Comparison of ENCODE assay signal across 7 mouse cellular contexts in genomic region chr12:59012710-59013091, GRCm38 (mm10). TPM values are rescaled to one million over a fixed set of nuclear protein-coding genes. Genes with fewer than 3 reads are reported as not detected.
DNase-seq lines count a peak whose midpoint lies in the region; ATAC-seq and TF ChIP-seq lines count a peak whose summit lies in the region.

No protein-coding gene starts in this region.

- WGBS in embryonic facial prominence, embryonic 12.5 days = under 1% methylated on average over 7 of the region's 7 CpGs
- WGBS in hindbrain, embryonic 13.5 days = 3% methylated on average over 7 of the region's 7 CpGs
- 4% methylated on average over 5 of the region's 7 CpGs for WGBS in macrophage (ENCODE audit: missing documents)

- no peaks in the 10 kb centered on the region for H3K9me3 ChIP-seq in embryonic facial prominence, embryonic 12.5 days
- H3K9me3 ChIP-seq in hindbrain, embryonic 13.5 days = no peaks in the 10 kb centered on the region

- TF ChIP-seq CTCF in testis, adult 2 months (IDR thresholded peaks at IDR 0.05; ENCODE audit: control insufficient read depth, insufficient read depth, insufficient replicate concordance, low read depth, low read length) = no peak

- no peak for TF ChIP-seq POLR2A in testis, adult 2 months (IDR thresholded peaks at IDR 0.05; ENCODE audit: control insufficient read depth, low read depth, low read length)

- peak overlapping the region; percentile 77 for H3K27ac ChIP-seq in testis, adult 2 months (ENCODE audit: control insufficient read depth, insufficient read depth, low read depth, low read length)
- peak overlapping the region; percentile 82 for H3K27ac ChIP-seq in embryonic facial prominence, embryonic 12.5 days
- peak overlapping the region; percentile 67 for H3K27ac ChIP-seq in hindbrain, embryonic 13.5 days
- H3K27ac ChIP-seq in macrophage = peak overlapping the region; percentile 60

- no peak for DNase-seq in testis, postnatal 14 days (ENCODE audit: low spot score)
- no peak for DNase-seq in right cerebral cortex, postnatal 14 days
- DNase-seq in left cerebral cortex, adult 9 months (ENCODE audit: low spot score in 2 of 2) = no peak

- H3K4me2 ChIP-seq in embryonic facial prominence, embryonic 12.5 days (replicated peaks) = peak overlapping the region; percentile 62
- H3K4me2 ChIP-seq in hindbrain, embryonic 13.5 days = peak overlapping the region; percentile 86

- peaks cover 36% of the 10 kb centered on the region for H3K79me2 ChIP-seq in macrophage (ENCODE audit: inconsistent target)

- peaks cover 2% of the 10 kb centered on the region; the same call in 1 of the 2 replicates for H3K4me1 ChIP-seq in testis, adult 2 months (ENCODE audit: control insufficient read depth, insufficient read depth, low read length)
- H3K4me1 ChIP-seq in embryonic facial prominence, embryonic 12.5 days = peaks cover 20% of the 10 kb centered on the region
- peaks cover 29% of the 10 kb centered on the region for H3K4me1 ChIP-seq in hindbrain, embryonic 13.5 days (replicated peaks)

- peaks cover 1% of the 10 kb centered on the region; the same call in 1 of the 2 replicates for H3K36me3 ChIP-seq in testis, adult 2 months (ENCODE audit: control insufficient read depth, insufficient read depth, low read length)
- no peaks in the 10 kb centered on the region for H3K36me3 ChIP-seq in embryonic facial prominence, embryonic 12.5 days
- H3K36me3 ChIP-seq in hindbrain, embryonic 13.5 days = peaks cover 5% of the 10 kb centered on the region; the same call in 1 of the 2 replicates
- H3K36me3 ChIP-seq in macrophage (ENCODE audit: inconsistent target) = 0 out of 2 replicates have a peak, but pooled peaks cover 2% of the 10 kb centered on the region

- no peak for ATAC-seq in embryonic facial prominence, embryonic 12.5 days (ENCODE audit: insufficient number of reproducible peaks, insufficient read depth, low FRiP score, low TSS enrichment)
- ATAC-seq in hindbrain, embryonic 13.5 days (ENCODE audit: low FRiP score) = no peak

- peak overlapping the region; percentile 55 for H3K9ac ChIP-seq in embryonic facial prominence, embryonic 12.5 days
- 0 out of 2 replicates have a peak overlapping the region, but pooled peaks have one; percentile 78 for H3K9ac ChIP-seq in hindbrain, embryonic 13.5 days

- no peaks in the 10 kb centered on the region for H3K27me3 ChIP-seq in testis, adult 2 months (ENCODE audit: control insufficient read depth, insufficient read depth, low read length)
- H3K27me3 ChIP-seq in embryonic facial prominence, embryonic 12.5 days = no peaks in the 10 kb centered on the region
- H3K27me3 ChIP-seq in hindbrain, embryonic 13.5 days = no peaks in the 10 kb centered on the region

- peak overlapping the region; percentile 89 for H3K4me3 ChIP-seq in testis, adult 2 months (ENCODE audit: control insufficient read depth, low read depth, low read length)
- peak overlapping the region; percentile 84 for H3K4me3 ChIP-seq in embryonic facial prominence, embryonic 12.5 days
- H3K4me3 ChIP-seq in hindbrain, embryonic 13.5 days = peak overlapping the region; percentile 82
- H3K4me3 ChIP-seq in macrophage (ENCODE audit: inconsistent target) = peak overlapping the region; percentile 84

RNA-seq across cellular contexts. Expression of gene Gemin2, which starts 0.5 kb away (rescaled TPM):
- polyA plus RNA-seq in testis, adult 2 months (2012; rRNA removed) = 4.1 and 5.5 TPM in 2 replicates
- polyA plus RNA-seq in embryonic facial prominence, embryonic 12.5 days (2016; fragmentation: Nextera tagmentation; extraction: Ambion mirVana) = 34.2 and 36.6 TPM in 2 replicates
- 17.4 and 17.5 TPM in 2 replicates for polyA plus RNA-seq in hindbrain, embryonic 13.5 days (2015; fragmentation: Nextera tagmentation; extraction: Ambion mirVana)
- total RNA-seq in macrophage (2018; cell fraction: chromatin; rRNA removed) = 10 to 100 TPM in 10 of 26 experiments, 1 to 10 TPM in 14, under 1 TPM in 2; 0.49 to 16.8 (median 7.0) TPM
- total RNA-seq in macrophage (2018; cell fraction: cytosol; rRNA removed) = 1 to 10 TPM; 1.2 to 5.5 (median 4.2) TPM
- total RNA-seq in macrophage (2018; cell fraction: nucleus; rRNA removed) = 10 to 100 TPM in 1 of 26 experiments, 1 to 10 TPM in 25; 1.1 to 12.9 (median 3.8) TPM
- polyA plus RNA-seq in macrophage (2018) = 3.3 to 9.5 TPM (median 3.6 TPM) in 3 replicates

RNA-seq across cellular contexts. Expression of gene Sec23a, which starts 0.9 kb away (rescaled TPM):
- polyA plus RNA-seq in testis, adult 2 months (2012; rRNA removed) = 59.2 and 62.8 TPM in 2 replicates
- 90.9 and 97.6 TPM in 2 replicates for polyA plus RNA-seq in embryonic facial prominence, embryonic 12.5 days (2016; fragmentation: Nextera tagmentation; extraction: Ambion mirVana)
- 107 and 111 TPM in 2 replicates for polyA plus RNA-seq in hindbrain, embryonic 13.5 days (2015; fragmentation: Nextera tagmentation; extraction: Ambion mirVana)
- total RNA-seq in macrophage (2018; cell fraction: chromatin; rRNA removed) = 10 to 100 TPM in 20 of 26 experiments, 1 to 10 TPM in 6; 3.6 to 32.2 (median 19.1) TPM
- total RNA-seq in macrophage (2018; cell fraction: cytosol; rRNA removed) = 10 to 100 TPM; 10.8 to 17.5 (median 14.0) TPM
- 10 to 100 TPM in 20 of 26 experiments, 1 to 10 TPM in 6; 5.0 to 28.5 (median 14.6) TPM for total RNA-seq in macrophage (2018; cell fraction: nucleus; rRNA removed)
- polyA plus RNA-seq in macrophage (2018) = 12.6 to 14.3 TPM (median 12.7 TPM) in 3 replicates

RNA-seq across cellular contexts. Expression of gene Trappc6b, which starts 48.6 kb away (rescaled TPM):
- polyA plus RNA-seq in testis, adult 2 months (2012; rRNA removed) = 43.1 and 58.0 TPM in 2 replicates
- polyA plus RNA-seq in embryonic facial prominence, embryonic 12.5 days (2016; fragmentation: Nextera tagmentation; extraction: Ambion mirVana) = 78.4 and 82.9 TPM in 2 replicates
- polyA plus RNA-seq in hindbrain, embryonic 13.5 days (2015; fragmentation: Nextera tagmentation; extraction: Ambion mirVana) = 157 and 158 TPM in 2 replicates
- 100 to 1,000 TPM in 1 of 26 experiments, 10 to 100 TPM in 25; 25.5 to 104 (median 72.8) TPM for total RNA-seq in macrophage (2018; cell fraction: chromatin; rRNA removed)
- 100 to 1,000 TPM in 4 of 26 experiments, 10 to 100 TPM in 22; 58.9 to 110 (median 87.7) TPM for total RNA-seq in macrophage (2018; cell fraction: cytosol; rRNA removed)
- total RNA-seq in macrophage (2018; cell fraction: nucleus; rRNA removed) = 10 to 100 TPM; 34.5 to 87.8 (median 63.3) TPM
- 72.9 to 120 TPM (median 94.4 TPM) in 3 replicates for polyA plus RNA-seq in macrophage (2018)

RNA-seq across cellular contexts. Expression of gene Pnn, which starts 54.0 kb away (rescaled TPM):
- polyA plus RNA-seq in testis, adult 2 months (2012; rRNA removed) = 13.8 and 15.0 TPM in 2 replicates
- polyA plus RNA-seq in embryonic facial prominence, embryonic 12.5 days (2016; fragmentation: Nextera tagmentation; extraction: Ambion mirVana) = 115 and 128 TPM in 2 replicates
- 106 and 113 TPM in 2 replicates for polyA plus RNA-seq in hindbrain, embryonic 13.5 days (2015; fragmentation: Nextera tagmentation; extraction: Ambion mirVana)
- total RNA-seq in macrophage (2018; cell fraction: chromatin; rRNA removed) = 100 to 1,000 TPM in 24 of 26 experiments, 10 to 100 TPM in 2; 69.1 to 314 (median 172) TPM
- 10 to 100 TPM in 25 of 26 experiments, 1 to 10 TPM in 1; 8.3 to 31.6 (median 18.4) TPM for total RNA-seq in macrophage (2018; cell fraction: cytosol; rRNA removed)
- total RNA-seq in macrophage (2018; cell fraction: nucleus; rRNA removed) = 100 to 1,000 TPM in 18 of 26 experiments, 10 to 100 TPM in 8; 65.6 to 235 (median 115) TPM
- 40.3 to 59.8 TPM (median 40.4 TPM) in 3 replicates for polyA plus RNA-seq in macrophage (2018)
